ENCODE assay signal across 8 mouse cellular contexts in genomic region chr2:146958951-146959821, GRCm38 (mm10). TPM values are rescaled to one million over a fixed set of nuclear protein-coding genes. Genes with fewer than 3 reads are reported as not detected.
DNase-seq lines count a peak whose midpoint lies in the region; ATAC-seq lines count a peak whose summit lies in the region.

No protein-coding gene starts in this region.

- peak; percentile 77 for ATAC-seq in inflammation-experienced regulatory T-cells, adult 6 months
- peak; percentile 99 for ATAC-seq in megakaryocyte progenitor cell, adult 5-6 weeks (replicated peaks; ENCODE audit: poor library complexity)

- DNase-seq in adrenal gland, adult (ENCODE audit: inconsistent age in 2 of 2, low spot score in 1 of 2): peak; percentile 77 to 96
- DNase-seq in embryo, embryonic 10.5 days (ENCODE audit: low spot score): peak; percentile 92
- peak; percentile 49 for DNase-seq in gastrocnemius, postnatal 25 days
- peak; percentile 27 to 87 for DNase-seq in left cerebral cortex, adult 9 months (ENCODE audit: low spot score in 2 of 2)
- peak; percentile 87 to 88 for DNase-seq in right cerebral cortex, postnatal 10 days (ENCODE audit: low spot score in 2 of 2)
- DNase-seq in urinary bladder, postnatal 14 days (ENCODE audit: low spot score): peak; percentile 78

RNA-seq across cellular contexts. Expression of gene Xrn2, which starts 53.6 kb away (rescaled TPM):
- 10 to 100 TPM; 10.9 to 12.2 TPM for total RNA-seq in gastrocnemius, postnatal 25 days (2021)
- 100 to 1,000 TPM; 165 to 218 (median 179) TPM for polyA plus RNA-seq in inflammation-experienced regulatory T-cells, adult 6 months (2017; shearing (Covaris generic))
- 99.2 and 114 TPM in 2 replicates for total RNA-seq in megakaryocyte progenitor cell, adult 5-6 weeks (2015)
- 145 and 167 TPM in 2 replicates for total RNA-seq in megakaryocyte progenitor cell, adult 5-6 weeks (2017)

Comparison
In these comparisons a context has a peak if more than half of its experiments do, and no peak if none do; other contexts are left out.
1. Peak in every context shown above with its lines: DNase-seq and ATAC-seq.
2. RNA of gene Xrn2, which starts 53.6 kb away (total RNA-seq): 99.2 to 167 TPM in megakaryocyte progenitor cell, adult 5-6 weeks; 10.9 to 12.2 TPM in gastrocnemius, postnatal 25 days; every median in the first group is over 4 times any median in the second.